Mouse (Mus musculus): ENCODE measurements at regions not wholly inside any gene's neighbourhood (a gene's known extent, or its start where the extent isn't known, plus 50 kb on each side); places are given as distances from the start of the nearest gene placed in this dataset.
"Not testable (repeated sequence)": the region's sequence is repeated elsewhere in the genome, so short reads cannot be mapped to it uniquely, and the experiment has no call there.

DNA sequence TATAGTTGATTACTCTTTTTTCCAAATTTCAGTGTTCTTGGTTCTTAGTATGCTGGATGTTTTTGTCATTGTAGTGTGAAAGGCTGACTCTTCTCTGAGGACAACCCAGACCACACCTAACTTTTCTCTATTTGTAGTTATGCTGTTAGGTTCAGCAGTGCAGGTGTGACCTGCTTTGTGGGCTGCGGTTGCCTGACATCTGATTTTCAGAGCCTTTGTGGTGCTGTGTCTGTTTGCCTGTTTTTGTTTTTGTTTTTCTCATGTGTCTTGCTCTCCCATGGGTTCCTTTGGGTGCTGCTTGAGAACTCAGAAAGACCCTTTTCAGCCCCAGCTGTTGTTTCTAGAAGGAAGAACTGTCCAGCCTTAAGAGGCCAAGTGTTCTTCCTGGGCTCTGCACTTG, 52.0 kb upstream of the Trpm1 start:
- DNase-seq (ENCODE audit: low spot score) = no peak

GRCm38 (mm10) chr7:64099606-64100005, 54.0 kb upstream of the Trpm1 start:
- no peak for DNase-seq (ENCODE audit: low spot score)

GRCm38 (mm10) chr7:64090067-64090466, 63.6 kb upstream of the Trpm1 start:
- no peak for DNase-seq (ENCODE audit: low spot score)

DNA sequence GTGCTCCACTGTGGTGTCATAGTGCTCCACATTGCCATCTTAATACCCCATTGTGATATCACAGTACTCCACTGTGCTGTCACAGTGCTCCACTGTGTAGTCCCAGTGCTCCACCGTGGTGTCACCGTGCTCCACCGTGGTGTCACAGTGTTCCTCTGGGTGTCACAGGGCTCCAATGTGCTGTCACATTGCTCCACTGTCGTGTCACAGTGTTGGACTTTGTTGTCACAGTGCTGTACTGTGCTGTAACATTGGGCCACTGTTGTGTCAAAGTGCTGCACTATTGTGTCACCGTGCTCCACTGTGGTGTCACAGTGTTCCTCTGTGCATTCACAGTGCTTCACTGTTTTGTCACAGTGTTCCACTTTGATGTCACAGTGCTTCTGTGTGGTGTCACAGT, 64.6 kb upstream of the Trpm1 start:
- DNase-seq (ENCODE audit: low spot score) = no peak

- not testable (repeated sequence) for DNase-seq (ENCODE audit: low spot score)
These were observed 69.7 kb upstream of the Trpm1 start for GRCm38 (mm10) chr7:64083978-64084377.

- no peak for DNase-seq (ENCODE audit: low spot score)
These were observed 71.0 kb upstream of the Trpm1 start for GRCm38 (mm10) chr7:64082651-64083050.

DNA sequence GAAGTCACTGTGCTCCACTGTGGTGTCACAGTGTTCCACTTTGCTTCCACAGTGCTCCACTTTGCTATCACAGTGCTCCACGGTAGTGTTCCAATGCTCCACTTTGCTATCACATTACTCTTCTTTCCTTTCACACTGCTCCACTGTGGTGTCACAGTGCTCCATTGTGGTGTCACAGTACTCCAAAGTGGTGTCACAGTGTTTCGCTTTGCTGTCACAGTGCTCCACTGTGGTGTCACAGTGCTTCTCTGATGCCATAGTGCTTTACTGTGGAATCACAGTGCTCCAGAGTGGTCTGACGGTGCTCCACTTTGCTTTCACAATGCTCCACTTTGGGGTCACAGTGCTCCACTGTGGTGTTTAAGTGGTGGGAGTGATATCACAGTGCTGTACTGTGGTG, 71.4 kb upstream of the Trpm1 start:
- no peak for DNase-seq (ENCODE audit: low spot score)

DNA sequence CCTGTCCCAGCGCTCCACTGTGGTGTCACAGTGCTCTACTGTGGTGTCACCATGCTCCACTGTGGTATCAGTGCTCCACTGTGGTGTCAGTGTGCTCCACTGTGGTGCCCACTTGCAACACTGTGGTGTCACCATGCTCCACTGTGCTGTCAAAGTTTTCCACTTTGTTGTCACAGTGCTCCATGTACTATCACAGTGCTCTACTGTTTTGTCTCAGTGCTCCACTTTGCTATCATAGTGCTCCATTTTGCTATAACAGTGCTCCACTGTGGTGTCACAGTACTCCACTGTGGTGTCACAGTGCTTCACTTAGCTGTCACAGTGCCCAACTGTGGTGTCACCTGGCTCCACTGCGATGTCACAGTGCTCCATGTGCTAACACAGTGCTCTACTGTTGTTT, 72.0 kb upstream of the Trpm1 start:
- no peak for DNase-seq (ENCODE audit: low spot score)

DNA sequence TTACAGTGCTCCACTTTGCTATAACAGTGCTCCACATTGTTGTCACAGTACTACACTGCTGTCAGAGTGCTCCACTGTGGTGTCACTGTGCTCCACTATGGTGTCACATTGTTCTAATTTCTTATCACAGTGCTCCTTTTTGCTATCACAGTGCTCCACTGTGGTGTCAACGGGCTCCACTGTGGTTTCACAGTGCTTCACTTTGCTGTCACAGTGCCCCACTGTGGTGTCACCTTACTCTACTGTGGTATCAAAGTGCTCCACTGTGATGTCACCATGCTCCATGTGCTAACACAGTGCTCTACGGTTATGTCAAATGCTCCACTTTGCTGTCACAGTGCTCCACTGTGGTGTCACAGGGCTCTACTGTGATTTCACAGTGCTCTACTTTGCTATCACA, 72.6 kb upstream of the Trpm1 start:
- DNase-seq (ENCODE audit: low spot score) = no peak

- DNase-seq (ENCODE audit: low spot score) = no peak
These were observed 74.3 kb upstream of the Trpm1 start for GRCm38 (mm10) chr7:64079301-64079700.

DNA sequence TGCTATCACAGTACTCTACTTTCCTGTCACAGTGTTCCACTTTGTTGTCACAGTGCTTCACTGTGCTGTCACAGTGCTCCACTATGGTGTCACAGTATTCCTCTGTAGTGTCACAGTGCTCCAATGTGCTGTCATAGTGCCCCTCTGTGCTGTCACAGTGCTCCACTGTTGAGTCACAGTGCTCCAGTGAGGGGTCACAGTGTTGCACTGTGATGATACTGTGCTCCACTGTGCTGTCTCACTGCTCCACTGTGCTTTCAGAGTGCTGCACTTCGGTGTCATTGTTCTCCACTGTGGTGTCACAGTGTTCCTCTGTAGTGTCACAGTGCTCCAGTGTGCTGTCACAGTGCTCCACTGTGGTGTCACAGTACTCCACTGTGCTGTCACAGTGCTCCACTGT, 75.0 kb upstream of the Trpm1 start:
- DNase-seq (ENCODE audit: low spot score) = no peak

GRCm38 (mm10) chr7:64077526-64077925, 76.1 kb upstream of the Trpm1 start:
- no peak for DNase-seq (ENCODE audit: low spot score)

DNA sequence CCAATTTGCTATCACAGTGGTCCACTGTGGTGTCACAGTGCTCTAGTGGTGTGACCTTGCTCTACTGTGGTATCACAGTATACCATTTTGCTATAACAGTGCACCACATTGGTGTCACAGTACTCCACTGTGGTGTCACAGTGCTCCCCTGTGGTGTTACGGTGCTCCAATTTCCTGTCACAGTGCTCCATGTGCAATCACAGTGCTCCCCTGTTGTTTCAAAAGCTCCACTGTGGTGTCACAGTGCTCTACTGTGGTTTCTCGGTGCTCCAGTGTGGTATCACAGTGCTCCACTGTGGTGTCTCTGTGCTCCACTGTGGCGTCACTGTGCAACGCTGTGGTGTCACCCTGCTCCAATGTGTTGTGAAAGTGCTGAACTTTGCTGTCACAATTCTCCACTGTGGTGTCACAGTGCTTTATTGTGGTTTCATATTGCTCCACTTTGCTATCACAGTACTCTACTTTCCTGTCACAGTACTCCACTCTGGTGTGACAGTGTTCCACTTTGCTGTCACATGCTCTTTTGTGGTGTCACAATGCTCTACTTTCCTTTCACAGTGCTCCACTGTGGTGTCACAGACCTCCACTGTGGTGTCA, 76.8 kb upstream of the Trpm1 start:
- DNase-seq (ENCODE audit: low spot score) = no peak

- DNase-seq (ENCODE audit: low spot score) = no peak
These were observed 77.8 kb upstream of the Trpm1 start for GRCm38 (mm10) chr7:64075696-64076313.

DNA sequence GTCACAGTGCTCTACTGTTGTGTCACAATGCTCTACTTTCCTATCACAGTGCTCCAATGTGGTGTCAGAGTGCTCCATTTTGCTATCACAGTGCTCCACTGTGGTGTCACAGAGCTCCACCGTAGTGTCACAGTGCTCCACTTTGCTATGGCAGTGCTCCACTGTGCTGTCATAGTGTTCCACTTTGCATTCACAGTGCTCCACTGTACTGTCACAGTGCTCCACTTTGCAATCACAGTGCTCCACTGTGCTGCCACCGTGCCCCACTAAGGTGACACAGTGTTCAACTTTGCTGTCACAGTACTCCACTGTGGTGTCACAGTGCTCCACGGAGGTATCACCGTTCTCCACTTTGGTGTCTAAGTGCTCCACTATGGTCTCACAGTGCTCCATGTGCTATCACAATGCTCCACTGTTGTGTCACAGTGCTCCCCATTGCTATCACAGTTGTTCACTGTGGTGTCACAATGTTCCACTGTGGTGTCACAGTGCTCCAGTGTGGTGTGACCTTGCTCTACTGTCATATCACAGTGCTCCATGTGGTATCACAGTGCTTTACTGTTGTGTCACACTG, 78.9 kb upstream of the Trpm1 start:
- no peak for DNase-seq (ENCODE audit: low spot score)

GRCm38 (mm10) chr7:64074186-64074585, 79.4 kb upstream of the Trpm1 start:
- DNase-seq (ENCODE audit: low spot score) = no peak

DNA sequence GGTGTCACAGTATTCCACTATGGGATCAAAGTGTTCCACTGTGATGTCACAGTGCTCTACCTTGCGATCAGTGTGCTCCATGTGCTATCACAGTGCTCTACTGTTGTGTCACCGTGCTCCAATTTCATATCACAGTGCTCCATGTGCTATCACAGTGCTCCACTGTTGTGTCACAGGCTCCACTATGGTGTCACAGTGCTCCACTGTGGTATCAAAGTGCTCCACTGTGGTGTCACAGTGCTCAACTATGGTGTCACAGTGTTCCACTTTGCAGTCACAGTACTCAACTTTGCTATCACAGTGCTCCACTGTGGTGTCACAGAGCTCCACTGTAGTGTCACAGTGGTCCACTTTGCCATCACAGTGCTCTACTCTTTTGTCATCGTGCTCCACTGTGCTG, 79.9 kb upstream of the Trpm1 start:
- DNase-seq (ENCODE audit: low spot score) = no peak

DNA sequence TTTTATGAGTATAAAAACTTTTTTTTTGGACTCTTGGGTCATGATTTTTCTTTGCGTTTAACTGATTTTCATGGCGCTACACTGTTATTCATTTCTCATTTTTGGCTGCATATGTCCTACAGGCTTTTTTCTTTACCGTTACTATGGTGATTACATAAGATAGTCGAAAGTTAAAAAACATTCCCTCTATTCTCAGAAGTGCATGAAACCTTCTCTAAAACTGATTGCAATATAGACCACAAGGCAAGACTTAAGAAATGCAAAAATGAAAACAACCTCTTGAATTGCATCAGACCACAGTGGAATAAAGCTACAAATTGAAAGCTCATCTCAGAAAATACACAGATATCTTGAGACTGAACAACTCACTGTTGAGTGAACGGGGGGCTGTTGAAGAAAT, 82.7 kb upstream of the Trpm1 start:
- no peak for DNase-seq (ENCODE audit: low spot score)

GRCm38 (mm10) chr7:64065529-64066247, 87.9 kb upstream of the Trpm1 start:
- no peak for DNase-seq (ENCODE audit: low spot score)

GRCm38 (mm10) chr7:64064460-64065241, 89.0 kb upstream of the Trpm1 start:
- peak; percentile 21 for DNase-seq (ENCODE audit: low spot score)

DNA sequence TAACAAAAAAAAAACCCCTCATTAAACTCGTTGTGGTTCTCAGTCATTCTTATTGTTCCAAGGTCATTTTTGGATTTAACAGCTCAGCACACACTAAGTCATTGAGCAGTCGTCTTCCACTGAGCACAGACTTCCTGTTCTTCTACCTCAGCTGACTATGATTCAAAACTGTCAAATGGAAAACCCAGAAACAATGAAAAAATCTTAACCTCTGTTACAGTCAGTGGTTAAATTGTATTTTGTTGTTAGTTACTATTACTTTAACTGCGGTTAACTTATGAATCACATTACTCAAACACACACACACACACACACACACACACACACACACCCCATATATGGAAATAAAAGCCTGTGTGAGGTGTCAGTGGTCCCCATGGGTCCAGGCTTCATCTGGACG, 92.5 kb upstream of the Trpm1 start:
- no peak for DNase-seq (ENCODE audit: low spot score)

DNA sequence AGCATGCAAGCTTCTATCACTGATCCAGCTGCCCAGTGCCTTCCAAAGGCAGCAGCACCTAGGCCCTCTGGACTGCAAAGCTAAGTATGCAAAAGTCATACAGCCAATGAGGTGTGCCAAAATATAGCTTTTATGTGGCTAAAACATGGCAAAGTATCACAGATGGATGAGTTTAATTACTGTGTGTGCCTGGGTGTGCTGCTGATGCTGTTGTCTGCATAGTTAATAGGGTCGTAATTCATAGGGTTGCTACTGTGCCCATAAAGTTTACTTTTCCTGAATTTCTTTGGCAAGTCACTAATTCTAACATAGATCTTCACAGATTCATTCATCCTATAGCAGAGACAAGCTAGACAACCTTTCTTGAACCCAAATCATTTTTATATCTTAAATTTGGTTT, 93.1 kb upstream of the Trpm1 start:
- no peak for DNase-seq (ENCODE audit: low spot score)

DNA sequence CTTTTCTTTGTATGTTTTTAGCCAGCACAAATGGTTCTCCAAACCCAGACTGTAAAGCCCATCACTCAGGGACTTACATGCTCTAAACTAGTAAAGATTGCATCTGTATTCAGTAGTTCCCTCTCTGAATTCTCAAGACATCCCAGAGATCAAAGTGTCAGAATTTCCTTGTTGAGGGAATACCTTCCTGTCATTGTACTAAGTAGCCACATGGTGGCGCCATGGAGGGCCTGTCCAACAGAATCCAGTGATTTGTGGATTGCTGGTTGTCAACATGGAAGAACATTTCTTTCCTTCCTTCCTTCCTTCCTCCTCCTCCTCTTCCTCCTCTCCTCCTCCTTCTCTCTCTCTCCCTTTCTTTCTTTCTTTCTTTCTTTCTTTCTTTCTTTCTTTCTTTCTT, 93.6 kb upstream of the Trpm1 start:
- DNase-seq (ENCODE audit: low spot score) = no peak

All from ovary, postnatal 36 days (tissue).